Mouse (Mus musculus) spleen, adult 2 months (tissue): Measurements from ENCODE around the gene Gramd4. TPM values are rescaled to one million over a fixed set of nuclear protein-coding genes. Genes with fewer than 3 reads are reported as not detected.

Experiments used
- DNase-seq, 2 experiments: peaks; one replicate each; pipeline versions ENCODE4 v3.0.0 to v3.0.0-alpha.2; 2012 to 2021; ENCODE audit warnings: low spot score in 2 of 2, low read depth in 1 of 2
- H3K27ac ChIP-seq: fragments of 200-500 bp; 2 replicates; pipeline ENCODE4 v1.5.1; 2012; ENCODE audit warnings: low read length, inconsistent platforms; ENCODE audit not compliant: insufficient read depth
- H3K27me3 ChIP-seq: fragments of 200-500 bp; 2 replicates; pipeline ENCODE4 v1.6.1; 2012; ENCODE audit warnings: mild to moderate bottlenecking, moderate library complexity, low read length, inconsistent platforms; ENCODE audit not compliant: control insufficient read depth, insufficient read depth
- H3K36me3 ChIP-seq: fragments of 200-500 bp; 2 replicates; pipeline ENCODE4 v1.6.1; 2012; ENCODE audit warnings: mild to moderate bottlenecking, low read length, inconsistent platforms; ENCODE audit not compliant: control insufficient read depth, insufficient read depth
- H3K4me1 ChIP-seq: fragments of 200-500 bp; 2 replicates; pipeline ENCODE4 v1.6.1; 2011; ENCODE audit warnings: inconsistent platforms; ENCODE audit not compliant: control insufficient read depth, insufficient read depth, insufficient read length
- H3K4me3 ChIP-seq: fragments of 200-500 bp; 2 replicates; pipeline ENCODE4 v1.5.1; 2011; ENCODE audit warnings: mild to moderate bottlenecking, inconsistent platforms; ENCODE audit not compliant: insufficient read depth, insufficient read length; ENCODE audit errors: extremely low read depth
- CTCF ChIP-seq: fragments of 200-500 bp; IDR thresholded peaks from 2 replicates; pipeline ENCODE4 v1.5.1; 2011; ENCODE audit warnings: mild to moderate bottlenecking, inconsistent platforms; ENCODE audit not compliant: insufficient read depth, insufficient read length, insufficient replicate concordance; ENCODE audit errors: extremely low read depth
- POLR2A ChIP-seq: fragments of 200-500 bp; IDR thresholded peaks from 2 replicates; pipeline ENCODE4 v1.6.1; 2011; ENCODE audit warnings: low read depth, low read length, inconsistent platforms
- WGBS: fragments of 180-500 bp; shearing (Covaris S2); methylation state at CpG from one replicate; pipeline ENCODE4 v1.1.7; 2018; 5-methylcytosine and 5-hydroxymethylcytosine counted together
- polyA plus RNA-seq: library from polyadenylated mRNA; depleted of rRNA; stranded (reverse); fragments of >200 nt; gene quantifications from 2 replicates; pipeline ENCODE4 v1.2.3, GENCODE M21; 2012

Gene Gramd4
- polyA plus RNA-seq, 1 experiment = 36.2 TPM

DNA sequence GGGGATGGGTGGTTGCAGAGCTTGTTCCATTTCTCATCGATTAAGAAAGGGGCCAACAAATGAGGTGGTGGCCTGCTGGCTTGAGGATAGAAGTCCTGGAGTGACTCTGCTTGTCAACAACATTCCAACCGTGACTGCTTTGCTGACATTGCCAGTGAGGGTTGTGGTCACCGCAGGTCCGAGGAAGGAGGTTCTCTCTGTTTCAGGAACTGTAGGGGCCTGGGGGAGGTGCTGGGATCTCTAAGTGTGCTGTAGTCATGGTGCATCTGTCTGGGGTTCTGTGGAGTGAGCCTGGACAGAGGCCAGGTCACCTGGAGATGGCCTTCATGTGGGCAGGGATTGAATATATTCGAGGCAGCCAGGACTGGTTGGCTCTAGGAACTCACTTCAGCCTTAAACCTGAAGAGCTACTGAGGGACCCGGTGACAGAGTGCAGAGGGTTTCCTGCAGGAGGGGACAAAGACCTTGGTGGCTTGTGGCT lies 25.8 kb downstream of the Gramd4 start:
- TF ChIP-seq CTCF (no peak), POLR2A (no peak)
- DNase-seq = no peak
- H3K36me3 ChIP-seq = no peaks in the 10 kb centered on the region
- H3K4me3 ChIP-seq = no peak overlapping the region
- no peak overlapping the region for H3K27ac ChIP-seq
- peaks cover 29% of the 10 kb centered on the region; the same call in 1 of the 2 replicates for H3K4me1 ChIP-seq
- 26% methylated on average over 6 of the region's 6 CpGs for WGBS
- H3K27me3 ChIP-seq = no peaks in the 10 kb centered on the region

DNA sequence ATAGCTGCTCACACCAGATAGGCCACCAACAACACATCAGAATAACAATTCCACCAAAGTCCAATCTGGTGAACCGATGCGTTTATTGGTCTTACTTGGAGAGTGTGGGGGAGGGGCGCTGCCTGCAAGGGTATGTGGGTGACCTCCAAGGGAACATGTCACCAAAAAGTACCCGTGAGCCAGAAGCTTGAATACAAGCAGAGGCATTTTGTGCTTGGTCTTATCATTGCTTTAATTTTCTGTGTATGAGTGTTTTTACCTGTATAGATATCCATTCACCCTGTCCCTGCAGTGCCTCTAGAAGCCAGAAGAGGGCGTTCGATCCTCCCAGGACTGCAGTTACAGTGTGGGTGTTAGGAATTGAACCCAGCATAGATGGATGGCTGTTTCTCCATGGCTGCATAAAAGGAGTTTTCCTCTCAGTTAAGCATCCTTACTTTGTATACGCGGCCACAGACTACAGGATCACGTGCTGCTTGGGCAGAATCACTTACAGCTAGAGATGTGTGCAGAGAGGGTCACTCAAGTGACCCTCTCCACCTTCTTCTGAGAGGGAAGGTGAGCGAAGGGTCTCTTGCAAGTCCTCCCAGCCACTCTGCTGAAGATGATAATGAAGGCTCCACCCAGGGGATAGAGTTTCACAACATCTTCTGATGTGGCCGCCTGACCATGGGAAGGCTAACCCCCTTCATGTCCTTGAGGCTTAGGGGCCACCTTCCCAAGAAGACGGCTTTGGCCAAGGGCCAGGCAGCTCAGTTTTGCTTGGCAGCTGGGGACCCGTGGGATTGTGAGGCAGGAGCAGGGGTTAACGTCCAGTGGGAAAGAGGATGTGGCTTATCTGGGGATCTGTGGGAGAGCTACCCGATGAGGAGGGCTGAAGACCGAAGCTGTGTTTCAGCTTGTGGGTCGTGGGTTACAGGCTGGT lies 28.1 kb downstream of the Gramd4 start:
- Histone ChIP-seq H3K4me1 (peaks cover 29% of the 10 kb centered on the region; the same call in 1 of the 2 replicates), H3K27ac (no peak overlapping the region), H3K36me3 (no peaks in the 10 kb centered on the region), H3K4me3 (no peak overlapping the region), H3K27me3 (no peaks in the 10 kb centered on the region)
- no peak for DNase-seq
- no peak for TF ChIP-seq POLR2A
- no peak for TF ChIP-seq CTCF
- WGBS = 69% methylated on average over 17 of the region's 17 CpGs

DNA sequence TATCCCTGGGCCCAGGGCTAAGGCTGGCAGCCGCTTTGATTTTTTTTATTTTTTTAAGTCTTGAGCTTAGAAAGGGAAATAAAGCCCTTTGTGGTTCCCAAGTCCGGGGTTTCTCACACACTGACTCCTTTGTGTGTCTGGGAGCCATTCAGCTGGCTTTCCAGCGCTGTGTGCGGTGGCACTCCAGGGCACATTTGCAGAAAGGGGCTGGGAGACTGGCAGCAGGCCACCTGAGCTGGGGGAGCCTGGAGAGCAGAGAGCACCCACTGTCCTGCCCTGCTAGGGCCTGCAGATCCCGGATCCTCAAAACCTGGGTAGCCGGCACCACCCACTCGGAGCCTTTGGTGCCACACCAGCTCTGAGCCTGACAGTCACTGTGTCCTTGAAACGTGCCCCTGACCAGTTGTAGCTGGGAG lies 28.8 kb downstream of the Gramd4 start:
- Histone ChIP-seq H3K27me3 (no peaks in the 10 kb centered on the region), H3K27ac (no peak overlapping the region), H3K36me3 (peaks cover 3% of the 10 kb centered on the region; the same call in 1 of the 2 replicates), H3K4me1 (peaks cover 29% of the 10 kb centered on the region; the same call in 1 of the 2 replicates), H3K4me3 (no peak overlapping the region)
- no peak for DNase-seq
- no peak for TF ChIP-seq POLR2A
- TF ChIP-seq CTCF = no peak
- 85% methylated on average over 8 of the region's 8 CpGs for WGBS

DNA sequence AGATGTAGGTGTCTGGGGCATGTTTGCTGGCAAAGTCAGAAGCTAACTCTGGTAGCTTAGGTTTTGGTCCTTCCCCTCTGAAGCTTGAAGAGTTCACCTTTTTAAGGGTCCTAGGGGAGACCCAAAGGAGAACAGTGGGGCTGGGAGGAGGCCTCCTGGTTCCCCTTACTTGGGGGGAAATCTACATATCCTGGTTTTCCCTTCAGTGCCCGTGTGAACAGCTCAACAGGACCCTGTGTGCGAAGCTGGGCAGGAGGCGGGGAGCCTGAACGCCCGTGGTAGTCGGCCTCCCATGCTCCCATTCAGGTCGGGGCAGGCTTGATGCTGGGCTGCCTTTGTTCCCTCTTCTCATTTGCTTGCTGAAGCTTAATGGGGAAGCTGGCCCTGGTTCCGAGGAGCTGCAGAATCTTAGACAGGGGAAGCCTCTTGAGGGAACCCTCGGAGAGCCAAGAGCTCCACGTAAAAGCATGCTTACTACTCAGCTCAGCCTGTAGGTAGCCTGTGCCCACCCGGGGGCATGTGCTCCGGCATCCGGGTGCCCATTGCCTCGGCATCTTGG lies 30.2 kb downstream of the Gramd4 start:
- Histone ChIP-seq H3K4me1 (peaks cover 29% of the 10 kb centered on the region; the same call in 1 of the 2 replicates), H3K27ac (peak overlapping the region; percentile 26; the same call in 1 of the 2 replicates)
- WGBS = 49% methylated on average over 14 of the region's 14 CpGs

DNA sequence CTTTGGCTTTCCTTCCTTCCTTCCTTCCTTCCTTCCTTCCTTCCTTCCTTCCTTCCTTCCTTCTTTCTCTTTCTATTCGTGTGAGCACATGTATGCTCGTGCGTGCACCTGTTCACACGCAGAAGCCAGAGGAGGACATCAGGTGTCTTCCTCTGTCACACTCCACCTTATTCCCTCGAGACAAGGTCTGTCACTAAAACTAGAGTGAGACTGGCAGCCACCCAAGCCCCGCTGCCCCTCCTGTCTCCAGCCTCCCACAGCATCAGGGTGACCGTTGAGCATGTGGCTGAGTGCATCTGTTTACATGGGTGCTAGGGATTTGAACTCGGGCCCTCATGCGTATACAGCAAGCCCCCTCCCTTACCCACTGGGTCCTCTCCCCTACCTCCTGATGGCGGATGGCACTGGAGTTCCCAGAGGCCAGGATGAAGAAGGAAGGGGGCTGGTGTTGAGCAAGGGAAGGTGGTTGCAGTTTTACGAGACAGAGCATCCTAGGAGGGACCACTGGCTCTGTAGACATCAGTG lies 30.8 kb downstream of the Gramd4 start:
- no peak for DNase-seq
- TF ChIP-seq POLR2A (no peak), CTCF (no peak)
- Histone ChIP-seq H3K27ac (no peak overlapping the region), H3K4me1 (peaks cover 24% of the 10 kb centered on the region; the same call in 1 of the 2 replicates), H3K4me3 (no peak overlapping the region), H3K27me3 (no peaks in the 10 kb centered on the region), H3K36me3 (peaks cover 8% of the 10 kb centered on the region; the same call in 1 of the 2 replicates)
- 49% methylated on average over 11 of the region's 11 CpGs for WGBS

More for the DNA sequence above, 30.2 kb downstream of the Gramd4 start:
- Histone ChIP-seq H3K4me3 (no peak overlapping the region), H3K36me3 (peaks cover 8% of the 10 kb centered on the region; the same call in 1 of the 2 replicates), H3K27me3 (no peaks in the 10 kb centered on the region)
- DNase-seq = no peak
- TF ChIP-seq POLR2A = no peak
- TF ChIP-seq CTCF = no peak

DNA sequence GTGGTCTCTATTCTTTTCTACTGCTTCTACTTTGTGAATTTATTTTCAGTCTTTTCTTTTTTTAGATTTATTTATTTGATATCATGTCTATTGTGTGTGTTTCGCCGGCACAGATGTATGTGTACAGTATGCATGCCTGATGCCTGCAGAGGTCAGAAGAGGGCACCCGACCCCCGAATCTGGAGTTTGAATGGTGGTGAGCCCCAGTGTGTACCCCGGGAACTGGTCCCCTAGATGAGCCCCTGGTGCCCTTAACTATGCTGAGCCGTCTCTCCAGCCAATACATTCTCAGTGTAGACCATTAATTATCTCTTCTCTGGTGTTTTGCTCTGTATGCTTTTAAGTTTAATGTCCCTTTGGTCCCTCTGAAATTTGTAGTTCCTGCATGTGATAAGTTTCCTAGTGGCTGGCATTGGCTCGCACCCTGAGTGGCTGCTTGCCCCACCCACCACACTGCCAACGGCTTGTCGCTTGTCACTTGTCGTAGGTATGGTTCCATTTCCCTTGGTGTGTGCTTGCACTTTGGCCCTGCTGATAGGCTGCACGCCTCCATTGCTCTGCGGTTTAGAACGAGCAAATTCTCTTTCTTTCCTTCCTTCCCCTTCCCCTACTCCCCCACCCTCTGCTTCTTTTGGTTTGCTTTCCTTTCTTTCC lies 31.7 kb downstream of the Gramd4 start:
- Histone ChIP-seq H3K4me1 (peaks cover 21% of the 10 kb centered on the region; the same call in 1 of the 2 replicates), H3K27ac (no peak overlapping the region), H3K4me3 (no peak overlapping the region), H3K36me3 (peaks cover 8% of the 10 kb centered on the region; the same call in 1 of the 2 replicates), H3K27me3 (no peaks in the 10 kb centered on the region)
- no peak for DNase-seq
- TF ChIP-seq CTCF (no peak), POLR2A (no peak)
- WGBS = 64% methylated on average over 13 of the region's 13 CpGs
